Mouse (Mus musculus): ENCODE measurements at regions not wholly inside any gene's neighbourhood (a gene's known extent, or its start where the extent isn't known, plus 50 kb on each side); places are given as distances from the start of the nearest gene placed in this dataset.
A peak's percentile ranks its signal among the peaks of the same experiment; 100 is the strongest.
"Not testable (repeated sequence)": the region's sequence is repeated elsewhere in the genome, so short reads cannot be mapped to it uniquely, and the experiment has no call there.

GRCm38 (mm10) chrX:129034236-129034635 lies 715.3 kb upstream of the Diaph2 start:
- no peak for DNase-seq (ENCODE audit: low spot score)

GRCm38 (mm10) chrX:129056408-129056807 lies 693.1 kb upstream of the Diaph2 start:
- DNase-seq (ENCODE audit: low spot score), result not testable (repeated sequence)

- not testable (repeated sequence) for DNase-seq (ENCODE audit: low spot score)
Observed at GRCm38 (mm10) chrX:129095809-129096208, 653.7 kb upstream of the Diaph2 start.

- peak; percentile 22 for DNase-seq (ENCODE audit: low spot score)
Observed at GRCm38 (mm10) chrX:129098348-129098747, 651.2 kb upstream of the Diaph2 start.

- DNase-seq (ENCODE audit: low spot score), result no peak
Observed at GRCm38 (mm10) chrX:129102285-129102684, 647.3 kb upstream of the Diaph2 start.

- no peak for DNase-seq (ENCODE audit: low spot score)
Observed at GRCm38 (mm10) chrX:129103239-129103638, 646.3 kb upstream of the Diaph2 start.
